Mouse (Mus musculus) kidney, adult 18-20 months (tissue): ENCODE data around the gene Ccnd3.

Experiments
- DNase-seq: peaks from one replicate; pipeline ENCODE4 v3.0.0; 2021

Gene Ccnd3

GRCm38 (mm10) chr17:47554621-47555020 lies 49.8 kb downstream of the Ccnd3 start:
- DNase-seq = no peak

- no peak for DNase-seq
Measured at GRCm38 (mm10) chr17:47557179-47557578, 52.3 kb downstream of the Ccnd3 start.

- DNase-seq = no peak
Measured at GRCm38 (mm10) chr17:47559726-47560125, 54.9 kb downstream of the Ccnd3 start.

- no peak for DNase-seq
Measured at GRCm38 (mm10) chr17:47562875-47563274, 58.0 kb downstream of the Ccnd3 start.

GRCm38 (mm10) chr17:47564612-47565011 lies 59.8 kb downstream of the Ccnd3 start:
- DNase-seq = no peak

- DNase-seq = no peak
Measured at GRCm38 (mm10) chr17:47566133-47566532, 61.3 kb downstream of the Ccnd3 start.

- DNase-seq = peak; percentile 31
Measured at GRCm38 (mm10) chr17:47567271-47567670, 62.4 kb downstream of the Ccnd3 start.

GRCm38 (mm10) chr17:47568389-47568788 lies 63.5 kb downstream of the Ccnd3 start:
- no peak for DNase-seq

GRCm38 (mm10) chr17:47568951-47569527 lies 64.2 kb downstream of the Ccnd3 start:
- DNase-seq = no peak

GRCm38 (mm10) chr17:47571621-47572020 lies 66.8 kb downstream of the Ccnd3 start:
- DNase-seq = no peak

- no peak for DNase-seq
Measured at GRCm38 (mm10) chr17:47572436-47572835, 67.6 kb downstream of the Ccnd3 start.

GRCm38 (mm10) chr17:47574028-47574427 lies 69.2 kb downstream of the Ccnd3 start:
- DNase-seq = no peak

GRCm38 (mm10) chr17:47574830-47575229 lies 70.0 kb downstream of the Ccnd3 start:
- DNase-seq = no peak

GRCm38 (mm10) chr17:47578655-47579054 lies 73.8 kb downstream of the Ccnd3 start:
- no peak for DNase-seq

GRCm38 (mm10) chr17:47580962-47581361 lies 76.1 kb downstream of the Ccnd3 start:
- no peak for DNase-seq

GRCm38 (mm10) chr17:47588517-47588916 lies 83.7 kb downstream of the Ccnd3 start:
- DNase-seq = no peak

GRCm38 (mm10) chr17:47591073-47591472 lies 86.2 kb downstream of the Ccnd3 start:
- DNase-seq = no peak

- peak; percentile 96 for DNase-seq
Measured at GRCm38 (mm10) chr17:47593215-47593853, 88.5 kb downstream of the Ccnd3 start.

GRCm38 (mm10) chr17:47593854-47594182 lies 89.0 kb downstream of the Ccnd3 start:
- no peak for DNase-seq

- peak; percentile 60 for DNase-seq
Measured at GRCm38 (mm10) chr17:47594183-47594968, 89.5 kb downstream of the Ccnd3 start.

- no peak for DNase-seq
Measured at GRCm38 (mm10) chr17:47594969-47595247, 90.1 kb downstream of the Ccnd3 start.

GRCm38 (mm10) chr17:47595248-47596161 lies 90.7 kb downstream of the Ccnd3 start:
- peak; percentile 53 for DNase-seq

GRCm38 (mm10) chr17:47596162-47596838 lies 91.4 kb downstream of the Ccnd3 start:
- no peak for DNase-seq
